Mouse (Mus musculus): ENCODE measurements around the gene 4930469K13Rik. TPM values are rescaled to one million over a fixed set of nuclear protein-coding genes. Genes with fewer than 3 reads are reported as not detected.

The 4930469K13Rik gene
- polyA plus RNA-seq, 1 experiment from 2014 or later, result not detected

- H3K4me3 ChIP-seq (ENCODE audit: low read depth, low read length), result no peak overlapping the region
- WGBS (ENCODE audit: insufficient replicate concordance), result 59% methylated on average over 4 of the region's 4 CpGs
- no peak overlapping the region for H3K9ac ChIP-seq (ENCODE audit: low read depth, low read length)
- ATAC-seq (ENCODE audit: low read depth), result no peak
- no peak overlapping the region for H3K4me2 ChIP-seq (ENCODE audit: low read depth, low read length)
- H3K27ac ChIP-seq (ENCODE audit: low read length), result no peak overlapping the region
- no peaks in the 10 kb centered on the region for H3K4me1 ChIP-seq (ENCODE audit: control insufficient read depth, low read depth, low read length)
- H3K36me3 ChIP-seq (ENCODE audit: control insufficient read depth, insufficient read depth), result no peaks in the 10 kb centered on the region
- no peaks in the 10 kb centered on the region for H3K9me3 ChIP-seq (replicated peaks; ENCODE audit: control insufficient read depth, low read length)
- H3K27me3 ChIP-seq (ENCODE audit: control insufficient read depth, insufficient read depth, low read depth, low read length), result no peaks in the 10 kb centered on the region
These were observed 142.4 kb downstream of the 4930469K13Rik start for GRCm38 (mm10) chr11:33955982-33956381.

- Histone ChIP-seq H3K4me3 (ENCODE audit: low read depth, low read length) (no peak overlapping the region), H3K4me2 (ENCODE audit: low read depth, low read length) (no peak overlapping the region), H3K4me1 (ENCODE audit: control insufficient read depth, low read depth, low read length) (no peaks in the 10 kb centered on the region), H3K9ac (ENCODE audit: low read depth, low read length) (no peak overlapping the region), H3K27me3 (ENCODE audit: control insufficient read depth, insufficient read depth, low read depth, low read length) (no peaks in the 10 kb centered on the region), H3K9me3 (replicated peaks; ENCODE audit: control insufficient read depth, low read length) (no peaks in the 10 kb centered on the region), H3K36me3 (ENCODE audit: control insufficient read depth, insufficient read depth) (no peaks in the 10 kb centered on the region), H3K27ac (ENCODE audit: low read length) (no peak overlapping the region)
- 51% methylated on average over 8 of the region's 8 CpGs for WGBS (ENCODE audit: insufficient replicate concordance)
- ATAC-seq (ENCODE audit: low read depth), result no peak
These were observed 146.4 kb downstream of the 4930469K13Rik start for GRCm38 (mm10) chr11:33951684-33952625.

- ATAC-seq (ENCODE audit: low read depth), result no peak
- 67% methylated on average over 5 of the region's 5 CpGs for WGBS (ENCODE audit: insufficient replicate concordance)
- Histone ChIP-seq H3K27ac (ENCODE audit: low read length) (no peak overlapping the region), H3K4me1 (ENCODE audit: control insufficient read depth, low read depth, low read length) (no peaks in the 10 kb centered on the region), H3K9me3 (replicated peaks; ENCODE audit: control insufficient read depth, low read length) (no peaks in the 10 kb centered on the region), H3K27me3 (ENCODE audit: control insufficient read depth, insufficient read depth, low read depth, low read length) (no peaks in the 10 kb centered on the region), H3K36me3 (ENCODE audit: control insufficient read depth, insufficient read depth) (no peaks in the 10 kb centered on the region), H3K9ac (ENCODE audit: low read depth, low read length) (no peak overlapping the region), H3K4me2 (ENCODE audit: low read depth, low read length) (no peak overlapping the region), H3K4me3 (ENCODE audit: low read depth, low read length) (no peak overlapping the region)
These were observed 147.2 kb downstream of the 4930469K13Rik start for GRCm38 (mm10) chr11:33951155-33951554.

GRCm38 (mm10) chr11:33946501-33946900 is 151.9 kb downstream of the 4930469K13Rik start:
- 31% methylated on average over 4 of the region's 4 CpGs for WGBS (ENCODE audit: insufficient replicate concordance)
- Histone ChIP-seq H3K9ac (ENCODE audit: low read depth, low read length) (no peak overlapping the region), H3K36me3 (ENCODE audit: control insufficient read depth, insufficient read depth) (no peaks in the 10 kb centered on the region), H3K4me3 (ENCODE audit: low read depth, low read length) (no peak overlapping the region), H3K27ac (ENCODE audit: low read length) (no peak overlapping the region), H3K4me2 (ENCODE audit: low read depth, low read length) (no peak overlapping the region), H3K4me1 (ENCODE audit: control insufficient read depth, low read depth, low read length) (no peaks in the 10 kb centered on the region), H3K27me3 (ENCODE audit: control insufficient read depth, insufficient read depth, low read depth, low read length) (no peaks in the 10 kb centered on the region), H3K9me3 (replicated peaks; ENCODE audit: control insufficient read depth, low read length) (no peaks in the 10 kb centered on the region)
- no peak for ATAC-seq (ENCODE audit: low read depth)

GRCm38 (mm10) chr11:33944786-33945328 is 153.5 kb downstream of the 4930469K13Rik start:
- H3K4me2 ChIP-seq (ENCODE audit: low read depth, low read length), result no peak overlapping the region
- H3K4me1 ChIP-seq (ENCODE audit: control insufficient read depth, low read depth, low read length), result no peaks in the 10 kb centered on the region
- no peak for ATAC-seq (ENCODE audit: low read depth)
- no peak overlapping the region for H3K4me3 ChIP-seq (ENCODE audit: low read depth, low read length)
- no peak overlapping the region for H3K27ac ChIP-seq (ENCODE audit: low read length)
- no peaks in the 10 kb centered on the region for H3K9me3 ChIP-seq (replicated peaks; ENCODE audit: control insufficient read depth, low read length)
- WGBS (ENCODE audit: insufficient replicate concordance), result 53% methylated on average over 9 of the region's 9 CpGs
- H3K9ac ChIP-seq (ENCODE audit: low read depth, low read length), result no peak overlapping the region
- no peaks in the 10 kb centered on the region for H3K27me3 ChIP-seq (ENCODE audit: control insufficient read depth, insufficient read depth, low read depth, low read length)
- H3K36me3 ChIP-seq (ENCODE audit: control insufficient read depth, insufficient read depth), result no peaks in the 10 kb centered on the region

GRCm38 (mm10) chr11:33944067-33944785 is 154.1 kb downstream of the 4930469K13Rik start:
- ATAC-seq (ENCODE audit: low read depth), result no peak
- H3K27me3 ChIP-seq (ENCODE audit: control insufficient read depth, insufficient read depth, low read depth, low read length), result no peaks in the 10 kb centered on the region
- no peak overlapping the region for H3K4me3 ChIP-seq (ENCODE audit: low read depth, low read length)
- H3K36me3 ChIP-seq (ENCODE audit: control insufficient read depth, insufficient read depth), result no peaks in the 10 kb centered on the region
- no peaks in the 10 kb centered on the region for H3K4me1 ChIP-seq (ENCODE audit: control insufficient read depth, low read depth, low read length)
- H3K9me3 ChIP-seq (replicated peaks; ENCODE audit: control insufficient read depth, low read length), result no peaks in the 10 kb centered on the region
- H3K27ac ChIP-seq (ENCODE audit: low read length), result no peak overlapping the region
- 47% methylated on average over 4 of the region's 4 CpGs for WGBS (ENCODE audit: insufficient replicate concordance)
- no peak overlapping the region for H3K9ac ChIP-seq (ENCODE audit: low read depth, low read length)
- H3K4me2 ChIP-seq (ENCODE audit: low read depth, low read length), result no peak overlapping the region

GRCm38 (mm10) chr11:33943565-33943964 is 154.8 kb downstream of the 4930469K13Rik start:
- Histone ChIP-seq H3K36me3 (ENCODE audit: control insufficient read depth, insufficient read depth) (no peaks in the 10 kb centered on the region), H3K27ac (ENCODE audit: low read length) (no peak overlapping the region), H3K27me3 (ENCODE audit: control insufficient read depth, insufficient read depth, low read depth, low read length) (no peaks in the 10 kb centered on the region), H3K9ac (ENCODE audit: low read depth, low read length) (no peak overlapping the region), H3K4me2 (ENCODE audit: low read depth, low read length) (no peak overlapping the region), H3K4me3 (ENCODE audit: low read depth, low read length) (no peak overlapping the region), H3K9me3 (replicated peaks; ENCODE audit: control insufficient read depth, low read length) (no peaks in the 10 kb centered on the region), H3K4me1 (ENCODE audit: control insufficient read depth, low read depth, low read length) (no peaks in the 10 kb centered on the region)
- 56% methylated on average over 1 of the region's 1 CpGs for WGBS (ENCODE audit: insufficient replicate concordance)
- ATAC-seq (ENCODE audit: low read depth), result no peak

GRCm38 (mm10) chr11:33939456-33940113 is 158.8 kb downstream of the 4930469K13Rik start:
- H3K4me3 ChIP-seq (ENCODE audit: low read depth, low read length), result no peak overlapping the region
- 26% methylated on average over 4 of the region's 4 CpGs for WGBS (ENCODE audit: insufficient replicate concordance)

More at GRCm38 (mm10) chr11:33939456-33940113, 158.8 kb downstream of the 4930469K13Rik start:
- no peak overlapping the region for H3K9ac ChIP-seq (ENCODE audit: low read depth, low read length)
- no peak for ATAC-seq (ENCODE audit: low read depth)
- H3K9me3 ChIP-seq (replicated peaks; ENCODE audit: control insufficient read depth, low read length), result no peaks in the 10 kb centered on the region
- no peak overlapping the region for H3K4me2 ChIP-seq (ENCODE audit: low read depth, low read length)
- no peaks in the 10 kb centered on the region for H3K27me3 ChIP-seq (ENCODE audit: control insufficient read depth, insufficient read depth, low read depth, low read length)
- no peaks in the 10 kb centered on the region for H3K4me1 ChIP-seq (ENCODE audit: control insufficient read depth, low read depth, low read length)
- no peaks in the 10 kb centered on the region for H3K36me3 ChIP-seq (ENCODE audit: control insufficient read depth, insufficient read depth)
- H3K27ac ChIP-seq (ENCODE audit: low read length), result no peak overlapping the region
